Comparison of ENCODE assay signal across 28 mouse cellular contexts in the genomic region with DNA sequence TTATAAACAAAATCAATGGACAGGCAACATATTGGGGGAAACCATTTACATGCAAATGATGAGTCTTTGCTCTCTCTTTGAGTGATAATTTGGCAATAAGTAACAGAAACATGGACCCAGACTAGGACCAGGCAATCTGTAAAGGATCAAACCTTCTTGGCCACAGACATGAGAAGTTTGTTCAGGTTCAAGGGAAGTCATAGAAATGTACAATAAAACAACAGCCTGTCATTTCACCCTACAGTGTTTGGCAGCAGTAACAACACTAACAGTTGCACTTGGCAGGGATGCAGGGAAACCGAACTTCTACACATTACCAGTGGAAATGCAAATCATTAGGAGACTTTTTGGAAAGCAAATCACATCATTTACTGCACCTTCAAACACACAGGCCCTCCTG.
"Had no signal": no experiment of that assay in that cellular context is flagged by ENCODE, and none has a peak within 500 bp of the region (broad histone marks: within the 10 kb centered on the region; RNA-seq: fewer than 3 reads in every experiment).

No protein-coding gene starts in this region.

- ATAC-seq: hindbrain, postnatal 0 days; intestine, embryonic 16.5 days had no signal

- DNase-seq: gastrocnemius, postnatal 14 days; gastrocnemius, postnatal 36 days; heart, adult 11 months; heart, adult 2 months; heart, postnatal 14 days; heart, postnatal 36 days; kidney, adult 11 months; kidney, adult 2 months; kidney, adult 9 months; kidney, postnatal 14 days; kidney, postnatal 36 days; layer of hippocampus, adult 9-11 months; layer of hippocampus, postnatal 36 days; left cerebral cortex, postnatal 4 days; liver; liver, embryonic 13.5 days had no signal

- H3K4me3 ChIP-seq: heart, adult 2 months; heart, embryonic 13.5 days; heart, embryonic 15.5 days; hindbrain, embryonic 13.5 days; hindbrain, embryonic 15.5 days; kidney, embryonic 15.5 days; limb, embryonic 12.5 days; liver, embryonic 13.5 days; liver, embryonic 15.5 days had no signal

- H3K9ac ChIP-seq: heart, embryonic 13.5 days; heart, embryonic 15.5 days; hindbrain, embryonic 13.5 days; hindbrain, embryonic 15.5 days; kidney, embryonic 15.5 days; limb, embryonic 12.5 days; liver, embryonic 13.5 days; liver, embryonic 15.5 days had no signal

- H3K27me3 ChIP-seq: heart, embryonic 13.5 days; heart, embryonic 15.5 days; hindbrain, embryonic 13.5 days; hindbrain, embryonic 15.5 days; kidney, embryonic 15.5 days; limb, embryonic 12.5 days; liver, embryonic 13.5 days; liver, embryonic 15.5 days had no signal

- H3K9me3 ChIP-seq: heart, embryonic 13.5 days; heart, embryonic 15.5 days; hindbrain, embryonic 13.5 days; hindbrain, embryonic 15.5 days; kidney, embryonic 15.5 days; limb, embryonic 12.5 days; liver, embryonic 13.5 days; liver, embryonic 15.5 days had no signal

- H3K27ac ChIP-seq: heart, adult 2 months; heart, embryonic 13.5 days; heart, embryonic 15.5 days; hindbrain, embryonic 13.5 days; hindbrain, embryonic 15.5 days; hindbrain, postnatal 0 days; kidney, embryonic 15.5 days; kidney, postnatal 0 days; limb, embryonic 12.5 days; liver, embryonic 13.5 days; liver, embryonic 15.5 days had no signal

- H3K36me3 ChIP-seq: heart, embryonic 13.5 days; heart, embryonic 15.5 days; hindbrain, embryonic 13.5 days; hindbrain, embryonic 15.5 days; kidney, embryonic 15.5 days; limb, embryonic 12.5 days; liver, embryonic 13.5 days; liver, embryonic 15.5 days had no signal

- H3K4me1 ChIP-seq: heart, embryonic 13.5 days; heart, embryonic 15.5 days; kidney, embryonic 15.5 days; liver, embryonic 13.5 days; liver, embryonic 15.5 days had no signal

- H3K4me2 ChIP-seq: heart, embryonic 11.5 days; heart, embryonic 13.5 days; heart, embryonic 15.5 days; hindbrain, embryonic 13.5 days; hindbrain, embryonic 15.5 days; kidney, embryonic 15.5 days; limb, embryonic 12.5 days; liver, embryonic 11.5 days; liver, embryonic 13.5 days; liver, embryonic 15.5 days had no signal
